Mouse (Mus musculus) kidney, embryonic 15.5 days (tissue): ENCODE results near the gene Hoxa6. TPM values are rescaled to one million over a fixed set of nuclear protein-coding genes. Genes with fewer than 3 reads are reported as not detected.

Experiments
- microRNA counts: library from miRNA; unstranded; fragments of <30 nt; microRNA quantifications from one replicate; lab custom pipeline; 2016
- microRNA-seq: library from miRNA; unstranded; fragments of <30 nt; microRNA quantifications from one replicate; pipeline ENCODE4, GENCODE M21; 2016
- polyA plus RNA-seq: library from polyadenylated mRNA; unstranded; fragments of >200 nt; fragmentation: Nextera tagmentation; extraction: Ambion mirVana; gene quantifications from 2 replicates; pipeline ENCODE4 v1.2.1, GENCODE M21; 2015

Hoxa6 gene
- polyA plus RNA-seq, 1 experiment from 2014 or later = 4.3 TPM

MicroRNAs encoded within 50 kb of the gene (microRNA counts, 519-probe panel; counts per million panel counts)
- 3,761 counts per million, percentile 93 among the panel's probes with 10 or more counts for microRNA mmu-miR-196b (lab: Ali Mortazavi, UCI)

Small RNA genes within 50 kb of the gene (microRNA-seq; reads per million reads assigned to microRNA genes)
- gene Mir196b = 28,719 reads per million, percentile 98 among the genes with 10 or more reads in this experiment

Other genes with a start within 250 kb of the Hoxa6 start
- gene Skap2, start 196.2 kb downstream of the Hoxa6 start, polyA plus RNA-seq = 34.5 and 35.0 TPM in 2 replicates
- 0.64 and 0.81 TPM in 2 replicates for gene Hoxa1, start 50.4 kb downstream of the Hoxa6 start, polyA plus RNA-seq
- 2.2 and 3.6 TPM in 2 replicates for gene Hoxa2, start 43.9 kb downstream of the Hoxa6 start, polyA plus RNA-seq
- gene 5730596B20Rik, start 31.2 kb downstream of the Hoxa6 start, polyA plus RNA-seq = 2.1 and 2.4 TPM in 2 replicates
- 1.5 and 1.8 TPM in 2 replicates for gene Hoxa4, start 17.0 kb downstream of the Hoxa6 start, polyA plus RNA-seq
- gene Hoxa5, start 4.1 kb downstream of the Hoxa6 start, polyA plus RNA-seq = 11.0 and 11.5 TPM in 2 replicates
- gene Hoxa3, start 4.6 kb upstream of the Hoxa6 start, polyA plus RNA-seq = 9.5 and 11.8 TPM in 2 replicates
- gene Gm28308, start 4.6 kb upstream of the Hoxa6 start, polyA plus RNA-seq = 0.92 TPM in 1 of 2 replicates, not detected in the other
- 26.7 and 27.2 TPM in 2 replicates for gene Hoxa7, start 13.1 kb upstream of the Hoxa6 start, polyA plus RNA-seq
- 53.4 and 65.1 TPM in 2 replicates for gene Hoxa9, start 22.4 kb upstream of the Hoxa6 start, polyA plus RNA-seq
- 157 and 172 TPM in 2 replicates for gene Hoxa10, start 32.1 kb upstream of the Hoxa6 start, polyA plus RNA-seq
- gene Hoxa11, start 37.1 kb upstream of the Hoxa6 start, polyA plus RNA-seq = 34.3 and 34.8 TPM in 2 replicates
- gene Hoxa13, start 52.2 kb upstream of the Hoxa6 start, polyA plus RNA-seq = 0.13 and 0.43 TPM in 2 replicates
- 0.14 TPM in 1 of 2 replicates, not detected in the other for gene Evx1, start 104.8 kb upstream of the Hoxa6 start, polyA plus RNA-seq